Mouse (Mus musculus) olfactory bulb, adult 2 months (tissue): ENCODE results near the gene Hs6st3.

ENCODE experiments used
- CTCF ChIP-seq: fragments of 200-500 bp; IDR thresholded peaks from 2 replicates; pipeline ENCODE4 v1.5.1; 2012; ENCODE audit warnings: low read depth, mild to moderate bottlenecking, low read length, moderate library complexity; ENCODE audit not compliant: insufficient read depth
- POLR2A ChIP-seq: fragments of 200-500 bp; IDR thresholded peaks from 2 replicates; pipeline ENCODE4 v1.6.1; 2012; ENCODE audit warnings: mild to moderate bottlenecking, low read depth, low read length, moderate library complexity; ENCODE audit not compliant: insufficient read depth

DNA sequence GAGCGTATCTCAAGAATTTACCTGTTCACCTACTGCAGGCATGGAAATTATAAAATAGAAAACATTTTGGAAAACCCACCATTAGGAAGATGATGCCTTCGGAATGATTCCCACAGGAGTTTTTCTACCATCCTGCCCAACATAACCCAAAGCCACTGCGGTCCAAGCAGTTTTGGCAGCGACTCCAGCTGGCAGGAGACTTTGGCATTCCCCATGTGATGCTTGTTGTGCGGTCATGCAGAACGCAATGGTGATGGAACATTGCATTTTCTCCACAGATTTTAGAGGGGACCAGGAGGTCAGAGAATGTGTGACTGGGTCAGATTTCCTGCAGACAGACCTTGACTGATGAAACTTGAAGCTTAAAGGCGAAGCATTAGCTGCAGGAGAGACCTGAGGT is 118.9 kb downstream of the Hs6st3 start:
- TF ChIP-seq CTCF: no peak
- TF ChIP-seq POLR2A: no peak
